Mouse (Mus musculus): ENCODE measurements around the gene Ppl. TPM values are rescaled to one million over a fixed set of nuclear protein-coding genes. Genes with fewer than 3 reads are reported as not detected.

Ppl gene
- total and polyA plus RNA-seq, 3 experiments, result 0.66 to 6.5 (median 2.0) TPM

DNA sequence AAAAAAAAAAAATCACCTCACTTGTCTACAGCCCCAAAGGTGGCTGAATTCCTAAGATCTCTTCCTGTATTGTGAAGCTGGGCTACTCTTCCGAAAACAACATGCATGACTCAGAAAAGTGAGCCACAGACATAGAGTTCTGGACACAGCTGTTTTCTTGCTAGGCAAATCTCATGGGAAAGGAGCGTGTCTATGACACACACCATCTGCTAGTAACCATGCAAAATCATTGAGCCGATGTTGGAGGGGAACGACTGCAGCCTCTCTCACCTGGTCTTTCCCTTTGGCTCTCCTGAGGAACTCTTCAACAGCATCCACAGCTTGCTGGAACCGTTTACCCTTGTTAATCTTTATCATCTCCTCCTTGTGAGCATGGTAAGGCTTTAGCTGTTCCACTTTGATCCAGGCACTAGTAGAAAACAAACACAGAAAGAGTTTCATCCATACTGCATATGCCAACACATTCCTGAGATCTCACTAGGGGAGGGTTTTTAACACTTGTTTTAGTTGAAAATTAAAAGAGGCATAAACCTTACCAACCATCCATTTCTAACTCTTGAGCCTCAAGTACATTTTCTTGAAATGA lies 95.5 kb downstream of the Ppl start:
- DNase-seq, result no peak

Other genes with a start within 250 kb of the Ppl start
- gene Mgrn1, start 246.2 kb downstream of the Ppl start, total RNA-seq (2021), result 10 to 100 TPM; 79.3 to 87.4 TPM
- 134 and 157 TPM in 2 replicates for gene Mgrn1, start 246.2 kb downstream of the Ppl start, polyA plus RNA-seq (2012; rRNA removed)
- 10 to 100 TPM; 50.6 to 67.6 TPM for gene Nudt16l1, start 193.7 kb downstream of the Ppl start, total RNA-seq (2021)
- 125 and 130 TPM in 2 replicates for gene Nudt16l1, start 193.7 kb downstream of the Ppl start, polyA plus RNA-seq (2012; rRNA removed)
- gene Anks3, start 168.2 kb downstream of the Ppl start, total RNA-seq (2021), result 10 to 100 TPM; 30.8 to 33.9 TPM
- 39.2 and 45.3 TPM in 2 replicates for gene Anks3, start 168.2 kb downstream of the Ppl start, polyA plus RNA-seq (2012; rRNA removed)
- gene Sept12, start 134.6 kb downstream of the Ppl start, total RNA-seq (2021), result not detected
- gene Sept12, start 134.6 kb downstream of the Ppl start, polyA plus RNA-seq (2012; rRNA removed), result not detected in 2 replicates
- not detected for gene Smim22, start 125.1 kb downstream of the Ppl start, total RNA-seq (2021)
- 0.38 TPM in 1 of 2 replicates, not detected in the other for gene Smim22, start 125.1 kb downstream of the Ppl start, polyA plus RNA-seq (2012; rRNA removed)
- gene Rogdi, start 118.9 kb downstream of the Ppl start, total RNA-seq (2021), result 10 to 100 TPM; 16.9 to 28.1 TPM
- gene Rogdi, start 118.9 kb downstream of the Ppl start, polyA plus RNA-seq (2012; rRNA removed), result 83.9 and 99.3 TPM in 2 replicates
- gene Glyr1, start 82.6 kb downstream of the Ppl start, total RNA-seq (2021), result 10 to 100 TPM; 92.6 to 96.5 TPM
- gene Glyr1, start 82.6 kb downstream of the Ppl start, polyA plus RNA-seq (2012; rRNA removed), result 51.7 and 71.3 TPM in 2 replicates
- gene Ubn1, start 82.4 kb downstream of the Ppl start, total RNA-seq (2021), result 10 to 100 TPM; 25.2 to 34.0 TPM
- 18.6 and 18.9 TPM in 2 replicates for gene Ubn1, start 82.4 kb downstream of the Ppl start, polyA plus RNA-seq (2012; rRNA removed)
- under 1 TPM in 1 of 2 experiments, not detected in 1; 0.07 TPM for gene Sec14l5, start 14.7 kb upstream of the Ppl start, total RNA-seq (2021)
- 0.13 and 0.15 TPM in 2 replicates for gene Sec14l5, start 14.7 kb upstream of the Ppl start, polyA plus RNA-seq (2012; rRNA removed)
- 10 to 100 TPM; 26.0 to 28.7 TPM for gene Nagpa, start 71.6 kb upstream of the Ppl start, total RNA-seq (2021)
- 64.5 and 69.5 TPM in 2 replicates for gene Nagpa, start 71.6 kb upstream of the Ppl start, polyA plus RNA-seq (2012; rRNA removed)
- gene AU021092, start 89.9 kb upstream of the Ppl start, total RNA-seq (2021), result 10 to 100 TPM; 20.4 to 25.4 TPM
- 24.0 and 26.0 TPM in 2 replicates for gene AU021092, start 89.9 kb upstream of the Ppl start, polyA plus RNA-seq (2012; rRNA removed)
- gene Alg1, start 101.2 kb upstream of the Ppl start, total RNA-seq (2021), result 10 to 100 TPM; 32.5 to 36.2 TPM
- 89.1 and 91.3 TPM in 2 replicates for gene Alg1, start 101.2 kb upstream of the Ppl start, polyA plus RNA-seq (2012; rRNA removed)
- gene Eef2kmt, start 123.6 kb upstream of the Ppl start, total RNA-seq (2021), result 10 to 100 TPM; 21.7 to 30.9 TPM
- 72.7 and 79.6 TPM in 2 replicates for gene Eef2kmt, start 123.6 kb upstream of the Ppl start, polyA plus RNA-seq (2012; rRNA removed)